Mouse (Mus musculus): ENCODE measurements around the gene Daam2. TPM values are rescaled to one million over a fixed set of nuclear protein-coding genes. Genes with fewer than 3 reads are reported as not detected.
"Not testable (repeated sequence)": the region's sequence is repeated elsewhere in the genome, so short reads cannot be mapped to it uniquely, and the experiment has no call there.

The Daam2 gene
- total RNA-seq, 2 experiments from 2014 or later, result 48.9 to 54.1 TPM

GRCm38 (mm10) chr17:49499635-49500034 lies 64.5 kb downstream of the Daam2 start:
- intact Hi-C loops (cut with DNase I), result no loop called here
- DNase-seq (ENCODE audit: low spot score in 2 of 2), result peak in 1 of 2 experiments; percentile 18

GRCm38 (mm10) chr17:49498169-49498568 lies 66.0 kb downstream of the Daam2 start:
- no peak for DNase-seq (ENCODE audit: low spot score in 2 of 2)
- intact Hi-C loops (cut with DNase I), result no loop called here

GRCm38 (mm10) chr17:49493276-49493675 lies 70.9 kb downstream of the Daam2 start:
- intact Hi-C loops (cut with DNase I), result no loop called here
- no peak for DNase-seq (ENCODE audit: low spot score in 2 of 2)

GRCm38 (mm10) chr17:49489098-49489497 lies 75.0 kb downstream of the Daam2 start:
- no peak for DNase-seq (ENCODE audit: low spot score in 2 of 2)
- intact Hi-C loops (cut with DNase I), result no loop called here

GRCm38 (mm10) chr17:49484435-49484834 lies 79.7 kb downstream of the Daam2 start:
- intact Hi-C loops (cut with DNase I), result no loop called here
- DNase-seq (ENCODE audit: low spot score in 2 of 2), result peak; percentile 29 to 76

GRCm38 (mm10) chr17:49481876-49482275 lies 82.3 kb downstream of the Daam2 start:
- intact Hi-C loops (cut with DNase I), result no loop called here
- DNase-seq (ENCODE audit: low spot score in 2 of 2), result peak; percentile 32 to 67

- intact Hi-C loops (cut with DNase I), result no loop called here
- DNase-seq (ENCODE audit: low spot score in 2 of 2), result no peak
Measured at GRCm38 (mm10) chr17:49477370-49477769, 86.8 kb downstream of the Daam2 start.

GRCm38 (mm10) chr17:49475174-49475573 lies 89.0 kb downstream of the Daam2 start:
- intact Hi-C loops (cut with DNase I), result no loop called here
- DNase-seq (ENCODE audit: low spot score in 2 of 2), result no peak

- intact Hi-C loops (cut with DNase I), result no loop called here
- peak; percentile 30 to 83 for DNase-seq (ENCODE audit: low spot score in 2 of 2)
Measured at GRCm38 (mm10) chr17:49474051-49474450, 90.1 kb downstream of the Daam2 start.

- intact Hi-C loops (cut with DNase I), result no loop called here
- no peak for DNase-seq (ENCODE audit: low spot score in 2 of 2)
Measured at GRCm38 (mm10) chr17:49472626-49473025, 91.5 kb downstream of the Daam2 start.

- intact Hi-C loops (cut with DNase I), result loop anchor here (2.0 to 5.0 kb wide), 3 partner anchors 95 to 431 kb away; no protein-coding TSS in a partner anchor
- peak; percentile 74 to 76 for DNase-seq (ENCODE audit: low spot score in 2 of 2)
Measured at GRCm38 (mm10) chr17:49468223-49468622, 95.9 kb downstream of the Daam2 start.

GRCm38 (mm10) chr17:49464884-49465283 lies 99.3 kb downstream of the Daam2 start:
- intact Hi-C loops (cut with DNase I), result loop anchor here (5.0 kb wide), 1 partner anchor 147 kb away; no protein-coding TSS in a partner anchor

GRCm38 (mm10) chr17:49458386-49458785 lies 105.8 kb downstream of the Daam2 start:
- intact Hi-C loops (cut with DNase I), result no loop called here

More at GRCm38 (mm10) chr17:49464884-49465283, 99.3 kb downstream of the Daam2 start:
- DNase-seq (ENCODE audit: low spot score in 2 of 2), result no peak

GRCm38 (mm10) chr17:49457833-49458232 lies 106.3 kb downstream of the Daam2 start:
- DNase-seq (ENCODE audit: low spot score in 2 of 2), result no peak
- intact Hi-C loops (cut with DNase I), result no loop called here

More at GRCm38 (mm10) chr17:49458386-49458785, 105.8 kb downstream of the Daam2 start:
- no peak for DNase-seq (ENCODE audit: low spot score in 2 of 2)

- intact Hi-C loops (cut with DNase I), result no loop called here
- DNase-seq (ENCODE audit: low spot score in 2 of 2), result no peak
Measured at GRCm38 (mm10) chr17:49456334-49456733, 107.8 kb downstream of the Daam2 start.

- DNase-seq (ENCODE audit: low spot score in 2 of 2), result no peak
- intact Hi-C loops (cut with DNase I), result no loop called here
Measured at GRCm38 (mm10) chr17:49450922-49451321, 113.2 kb downstream of the Daam2 start.

GRCm38 (mm10) chr17:49449230-49449608 lies 114.9 kb downstream of the Daam2 start:
- intact Hi-C loops (cut with DNase I), result no loop called here
- no peak for DNase-seq (ENCODE audit: low spot score in 2 of 2)

- intact Hi-C loops (cut with DNase I), result no loop called here
- DNase-seq (ENCODE audit: low spot score in 2 of 2), result no peak
Measured at GRCm38 (mm10) chr17:49448570-49449229, 115.4 kb downstream of the Daam2 start.

- intact Hi-C loops (cut with DNase I), result not testable (repeated sequence)
- DNase-seq (ENCODE audit: low spot score in 2 of 2), result peak in 1 of 2 experiments; percentile 29
Measured at GRCm38 (mm10) chr17:49442841-49443240, 121.3 kb downstream of the Daam2 start.

- no peak for DNase-seq (ENCODE audit: low spot score in 2 of 2)
Measured at GRCm38 (mm10) chr17:49440331-49441130, 123.6 kb downstream of the Daam2 start.

GRCm38 (mm10) chr17:49439706-49440105 lies 124.4 kb downstream of the Daam2 start:
- no peak for DNase-seq (ENCODE audit: low spot score in 2 of 2)
- intact Hi-C loops (cut with DNase I), result no loop called here

More at GRCm38 (mm10) chr17:49440331-49441130, 123.6 kb downstream of the Daam2 start:
- intact Hi-C loops (cut with DNase I), result no loop called here

All from left cerebral cortex, postnatal 25 days (tissue).